Mouse (Mus musculus): ENCODE results near the gene Magi1. TPM values are rescaled to one million over a fixed set of nuclear protein-coding genes. Genes with fewer than 3 reads are reported as not detected.

The Magi1 gene
- polyA plus RNA-seq, 1 experiment from 2014 or later = 12.0 TPM

GRCm38 (mm10) chr6:94150876-94151275 lies 132.8 kb downstream of the Magi1 start:
- 49% methylated on average over 4 of the region's 4 CpGs for WGBS

GRCm38 (mm10) chr6:94149800-94150199 lies 133.9 kb downstream of the Magi1 start:
- Histone ChIP-seq H3K4me1 (ENCODE audit: control insufficient read depth, insufficient read depth, low read length) (0 out of 2 replicates have a peak, but pooled peaks cover 3% of the 10 kb centered on the region), H3K27me3 (ENCODE audit: control insufficient read depth, insufficient read depth, low read length) (no peaks in the 10 kb centered on the region), H3K9me3 (replicated peaks; ENCODE audit: control insufficient read depth, low read length) (no peaks in the 10 kb centered on the region), H3K9ac (replicated peaks; ENCODE audit: low read length) (no peak overlapping the region), H3K4me3 (ENCODE audit: low read depth, low read length) (no peak overlapping the region), H3K4me2 (ENCODE audit: low read depth, low read length) (no peak overlapping the region), H3K27ac (replicated peaks; ENCODE audit: low read depth, low read length) (no peak overlapping the region), H3K36me3 (replicated peaks; ENCODE audit: control insufficient read depth, insufficient read depth, low read depth, low read length) (no peaks in the 10 kb centered on the region)
- DNase-seq (ENCODE audit: low spot score) (no peak), ATAC-seq (replicated peaks; ENCODE audit: insufficient number of reproducible peaks, low FRiP score, low TSS enrichment, low read depth) (no peak)
- 46% methylated on average over 2 of the region's 2 CpGs for WGBS

More at GRCm38 (mm10) chr6:94150876-94151275, 132.8 kb downstream of the Magi1 start:
- DNase-seq (ENCODE audit: low spot score) = no peak
- H3K27me3 ChIP-seq (ENCODE audit: control insufficient read depth, insufficient read depth, low read length) = no peaks in the 10 kb centered on the region
- H3K4me1 ChIP-seq (ENCODE audit: control insufficient read depth, insufficient read depth, low read length) = 0 out of 2 replicates have a peak, but pooled peaks cover 3% of the 10 kb centered on the region
- no peak overlapping the region for H3K4me2 ChIP-seq (ENCODE audit: low read depth, low read length)
- ATAC-seq (replicated peaks; ENCODE audit: insufficient number of reproducible peaks, low FRiP score, low TSS enrichment, low read depth) = no peak
- H3K9me3 ChIP-seq (replicated peaks; ENCODE audit: control insufficient read depth, low read length) = no peaks in the 10 kb centered on the region
- no peak overlapping the region for H3K9ac ChIP-seq (replicated peaks; ENCODE audit: low read length)
- no peak overlapping the region for H3K27ac ChIP-seq (replicated peaks; ENCODE audit: low read depth, low read length)
- H3K36me3 ChIP-seq (replicated peaks; ENCODE audit: control insufficient read depth, insufficient read depth, low read depth, low read length) = no peaks in the 10 kb centered on the region
- no peak overlapping the region for H3K4me3 ChIP-seq (ENCODE audit: low read depth, low read length)

GRCm38 (mm10) chr6:94146206-94146493 lies 137.6 kb downstream of the Magi1 start:
- H3K27me3 ChIP-seq (ENCODE audit: control insufficient read depth, insufficient read depth, low read length) = no peaks in the 10 kb centered on the region
- H3K27ac ChIP-seq (replicated peaks; ENCODE audit: low read depth, low read length) = no peak overlapping the region
- H3K9me3 ChIP-seq (replicated peaks; ENCODE audit: control insufficient read depth, low read length) = no peaks in the 10 kb centered on the region
- H3K9ac ChIP-seq (replicated peaks; ENCODE audit: low read length) = no peak overlapping the region
- no peak for DNase-seq (ENCODE audit: low spot score)
- no peak for ATAC-seq (replicated peaks; ENCODE audit: insufficient number of reproducible peaks, low FRiP score, low TSS enrichment, low read depth)
- no peak overlapping the region for H3K4me2 ChIP-seq (ENCODE audit: low read depth, low read length)
- 0 out of 2 replicates have a peak, but pooled peaks cover 3% of the 10 kb centered on the region for H3K4me1 ChIP-seq (ENCODE audit: control insufficient read depth, insufficient read depth, low read length)
- H3K4me3 ChIP-seq (ENCODE audit: low read depth, low read length) = no peak overlapping the region
- 59% methylated on average over 1 of the region's 1 CpGs for WGBS
- no peaks in the 10 kb centered on the region for H3K36me3 ChIP-seq (replicated peaks; ENCODE audit: control insufficient read depth, insufficient read depth, low read depth, low read length)

DNA sequence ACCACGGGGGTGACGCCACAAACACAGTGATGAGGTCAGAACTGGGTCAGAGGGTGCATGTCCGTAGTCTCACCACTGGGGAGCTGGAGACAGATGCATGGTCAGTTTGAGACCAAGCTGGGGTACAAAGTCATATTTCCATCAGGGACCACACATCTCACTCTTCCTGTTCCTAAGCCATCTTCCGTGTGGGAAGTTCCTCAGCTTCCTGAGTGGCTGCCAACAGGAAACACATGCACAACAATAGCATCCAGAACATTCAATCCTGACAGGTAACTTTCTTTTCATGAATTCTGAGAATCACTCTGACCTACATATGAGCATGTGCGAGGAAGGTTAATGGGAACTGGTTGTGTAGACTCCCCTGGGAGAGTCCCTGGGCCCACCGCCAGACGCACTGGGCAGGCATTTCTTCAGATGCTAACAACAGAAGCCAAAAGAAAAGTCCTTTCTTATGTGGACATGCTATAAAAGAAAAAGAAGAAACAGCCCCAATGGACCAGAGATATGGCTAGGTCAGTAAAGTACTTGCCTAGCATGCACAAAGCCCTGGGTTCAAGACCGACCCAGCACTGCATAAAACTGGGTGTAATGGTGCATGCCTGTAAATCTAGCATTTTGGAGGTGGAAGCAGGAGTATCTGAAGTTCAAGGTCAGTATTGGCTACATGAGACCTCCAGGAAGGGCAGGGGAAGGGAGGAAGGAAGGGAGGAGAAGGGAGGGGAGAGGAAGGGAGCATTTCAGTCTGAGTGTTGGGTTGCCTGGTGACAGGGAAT lies 138.1 kb downstream of the Magi1 start:
- H3K4me2 ChIP-seq (ENCODE audit: low read depth, low read length) = no peak overlapping the region
- ATAC-seq (replicated peaks; ENCODE audit: insufficient number of reproducible peaks, low FRiP score, low TSS enrichment, low read depth) = no peak
- H3K36me3 ChIP-seq (replicated peaks; ENCODE audit: control insufficient read depth, insufficient read depth, low read depth, low read length) = no peaks in the 10 kb centered on the region
- no peak overlapping the region for H3K4me3 ChIP-seq (ENCODE audit: low read depth, low read length)
- H3K4me1 ChIP-seq (ENCODE audit: control insufficient read depth, insufficient read depth, low read length) = 0 out of 2 replicates have a peak, but pooled peaks cover 3% of the 10 kb centered on the region
- H3K9me3 ChIP-seq (replicated peaks; ENCODE audit: control insufficient read depth, low read length) = no peaks in the 10 kb centered on the region
- no peaks in the 10 kb centered on the region for H3K27me3 ChIP-seq (ENCODE audit: control insufficient read depth, insufficient read depth, low read length)
- H3K27ac ChIP-seq (replicated peaks; ENCODE audit: low read depth, low read length) = no peak overlapping the region
- H3K9ac ChIP-seq (replicated peaks; ENCODE audit: low read length) = no peak overlapping the region
- no peak for DNase-seq (ENCODE audit: low spot score)
- WGBS = 89% methylated on average over 8 of the region's 8 CpGs

GRCm38 (mm10) chr6:94142493-94142892 lies 141.2 kb downstream of the Magi1 start:
- Histone ChIP-seq H3K4me1 (ENCODE audit: control insufficient read depth, insufficient read depth, low read length) (no peaks in the 10 kb centered on the region), H3K9me3 (replicated peaks; ENCODE audit: control insufficient read depth, low read length) (no peaks in the 10 kb centered on the region), H3K9ac (replicated peaks; ENCODE audit: low read length) (no peak overlapping the region), H3K27ac (replicated peaks; ENCODE audit: low read depth, low read length) (no peak overlapping the region), H3K4me3 (ENCODE audit: low read depth, low read length) (no peak overlapping the region), H3K4me2 (ENCODE audit: low read depth, low read length) (no peak overlapping the region), H3K36me3 (replicated peaks; ENCODE audit: control insufficient read depth, insufficient read depth, low read depth, low read length) (no peaks in the 10 kb centered on the region), H3K27me3 (ENCODE audit: control insufficient read depth, insufficient read depth, low read length) (no peaks in the 10 kb centered on the region)
- no peak for DNase-seq (ENCODE audit: low spot score)
- ATAC-seq (replicated peaks; ENCODE audit: insufficient number of reproducible peaks, low FRiP score, low TSS enrichment, low read depth) = no peak
- 95% methylated on average over 2 of the region's 2 CpGs for WGBS

DNA sequence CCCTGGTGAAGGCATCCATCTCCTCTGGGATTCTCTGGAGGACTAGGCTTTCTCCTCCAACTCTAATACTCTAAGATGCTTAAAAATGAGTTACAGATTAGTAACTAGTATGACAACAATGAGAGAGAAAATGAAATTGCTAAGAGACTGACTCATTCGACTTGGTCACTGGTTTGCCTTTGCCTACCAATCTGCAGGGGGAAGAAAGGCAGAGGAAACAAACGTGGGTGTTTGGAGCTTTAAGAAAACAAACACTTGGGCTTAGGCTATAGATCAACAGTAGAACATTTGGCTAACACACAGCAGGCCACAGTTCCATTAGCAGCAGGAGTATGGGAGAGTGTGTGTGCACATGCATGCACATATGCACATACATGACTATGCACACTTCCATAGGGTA lies 142.2 kb downstream of the Magi1 start:
- H3K27me3 ChIP-seq (ENCODE audit: control insufficient read depth, insufficient read depth, low read length) = no peaks in the 10 kb centered on the region
- no peaks in the 10 kb centered on the region for H3K4me1 ChIP-seq (ENCODE audit: control insufficient read depth, insufficient read depth, low read length)
- ATAC-seq (replicated peaks; ENCODE audit: insufficient number of reproducible peaks, low FRiP score, low TSS enrichment, low read depth) (no peak), DNase-seq (ENCODE audit: low spot score) (no peak)
- H3K27ac ChIP-seq (replicated peaks; ENCODE audit: low read depth, low read length) = no peak overlapping the region
- H3K4me3 ChIP-seq (ENCODE audit: low read depth, low read length) = no peak overlapping the region
- 55% methylated on average over 2 of the region's 2 CpGs for WGBS
- H3K36me3 ChIP-seq (replicated peaks; ENCODE audit: control insufficient read depth, insufficient read depth, low read depth, low read length) = no peaks in the 10 kb centered on the region
- H3K9me3 ChIP-seq (replicated peaks; ENCODE audit: control insufficient read depth, low read length) = no peaks in the 10 kb centered on the region
- H3K9ac ChIP-seq (replicated peaks; ENCODE audit: low read length) = no peak overlapping the region
- no peak overlapping the region for H3K4me2 ChIP-seq (ENCODE audit: low read depth, low read length)

DNA sequence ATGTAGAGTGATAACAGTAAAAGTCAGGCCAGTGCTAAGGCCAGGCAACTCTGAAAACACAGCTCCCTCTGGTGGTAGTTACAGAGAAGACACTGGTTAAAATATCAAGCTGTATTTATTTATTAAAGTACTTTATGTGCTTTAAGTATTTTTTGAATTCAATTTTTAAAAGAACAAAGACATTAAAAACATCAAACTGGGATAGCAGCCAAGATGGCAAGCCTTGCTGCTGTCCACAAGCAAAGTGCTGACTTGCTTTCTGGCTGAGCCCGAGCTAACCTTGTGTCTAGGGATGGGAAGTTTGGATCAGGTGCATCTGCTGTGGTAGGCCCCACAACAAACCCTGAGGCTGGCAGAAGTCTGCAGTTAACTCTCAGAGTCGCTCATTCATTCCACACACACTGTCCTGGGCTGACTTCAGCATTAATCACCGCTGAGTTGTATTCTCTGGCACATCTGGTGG lies 143.7 kb downstream of the Magi1 start:
- no peak for ATAC-seq (replicated peaks; ENCODE audit: insufficient number of reproducible peaks, low FRiP score, low TSS enrichment, low read depth)
- no peaks in the 10 kb centered on the region for H3K36me3 ChIP-seq (replicated peaks; ENCODE audit: control insufficient read depth, insufficient read depth, low read depth, low read length)
- peak; percentile 41 for DNase-seq (ENCODE audit: low spot score)
- 86% methylated on average over 3 of the region's 3 CpGs for WGBS
- H3K27me3 ChIP-seq (ENCODE audit: control insufficient read depth, insufficient read depth, low read length) = no peaks in the 10 kb centered on the region
- no peaks in the 10 kb centered on the region for H3K4me1 ChIP-seq (ENCODE audit: control insufficient read depth, insufficient read depth, low read length)
- H3K9ac ChIP-seq (replicated peaks; ENCODE audit: low read length) = no peak overlapping the region
- H3K4me2 ChIP-seq (ENCODE audit: low read depth, low read length) = no peak overlapping the region
- H3K27ac ChIP-seq (replicated peaks; ENCODE audit: low read depth, low read length) = no peak overlapping the region
- H3K9me3 ChIP-seq (replicated peaks; ENCODE audit: control insufficient read depth, low read length) = no peaks in the 10 kb centered on the region
- no peak overlapping the region for H3K4me3 ChIP-seq (ENCODE audit: low read depth, low read length)

GRCm38 (mm10) chr6:94136693-94137092 lies 147.0 kb downstream of the Magi1 start:
- ATAC-seq (replicated peaks; ENCODE audit: insufficient number of reproducible peaks, low FRiP score, low TSS enrichment, low read depth) = no peak
- 77% methylated on average over 3 of the region's 3 CpGs for WGBS
- H3K4me2 ChIP-seq (ENCODE audit: low read depth, low read length) = no peak overlapping the region
- H3K4me3 ChIP-seq (ENCODE audit: low read depth, low read length) = no peak overlapping the region
- H3K9me3 ChIP-seq (replicated peaks; ENCODE audit: control insufficient read depth, low read length) = no peaks in the 10 kb centered on the region
- H3K27me3 ChIP-seq (ENCODE audit: control insufficient read depth, insufficient read depth, low read length) = no peaks in the 10 kb centered on the region
- DNase-seq (ENCODE audit: low spot score) = no peak
- H3K4me1 ChIP-seq (ENCODE audit: control insufficient read depth, insufficient read depth, low read length) = no peaks in the 10 kb centered on the region
- no peaks in the 10 kb centered on the region for H3K36me3 ChIP-seq (replicated peaks; ENCODE audit: control insufficient read depth, insufficient read depth, low read depth, low read length)
- H3K27ac ChIP-seq (replicated peaks; ENCODE audit: low read depth, low read length) = no peak overlapping the region
- H3K9ac ChIP-seq (replicated peaks; ENCODE audit: low read length) = no peak overlapping the region
